Mouse (Mus musculus): ENCODE data around the gene Prm2.
"Not testable (repeated sequence)": the region's sequence is repeated elsewhere in the genome, so short reads cannot be mapped to it uniquely, and the experiment has no call there.

Gene Prm2

GRCm38 (mm10) chr16:10810376-10810775 is 14.4 kb upstream of the Prm2 start:
- no peak for DNase-seq (ENCODE audit: low spot score)

GRCm38 (mm10) chr16:10805789-10806527 is 10.0 kb upstream of the Prm2 start, which contains the start of gene Prm1:
TSS of gene Prm1 (minus strand) at chr16:10805839.
- DNase-seq (ENCODE audit: low spot score): no peak

GRCm38 (mm10) chr16:10802420-10802819 is 6.5 kb upstream of the Prm2 start:
- DNase-seq (ENCODE audit: low spot score): not testable (repeated sequence)

- no peak for DNase-seq (ENCODE audit: low spot score)
Observed at GRCm38 (mm10) chr16:10790702-10791101, 5.2 kb downstream of the Prm2 start, which contains the start of gene Prm3. TSS of gene Prm3 (minus strand) at chr16:10790914.

GRCm38 (mm10) chr16:10788866-10789265 is 7.1 kb downstream of the Prm2 start:
- DNase-seq (ENCODE audit: low spot score): no peak

GRCm38 (mm10) chr16:10788271-10788670 is 7.7 kb downstream of the Prm2 start, which contains the start of gene Tnp2:
TSS of gene Tnp2 (minus strand) at chr16:10788660.
- DNase-seq (ENCODE audit: low spot score): no peak

GRCm38 (mm10) chr16:10787548-10788058 is 8.3 kb downstream of the Prm2 start:
- DNase-seq (ENCODE audit: low spot score): no peak

- DNase-seq (ENCODE audit: low spot score): no peak
Observed at GRCm38 (mm10) chr16:10786782-10787547, 9.0 kb downstream of the Prm2 start.

GRCm38 (mm10) chr16:10786288-10786687 is 9.6 kb downstream of the Prm2 start:
- peak; percentile 81 for DNase-seq (ENCODE audit: low spot score)

GRCm38 (mm10) chr16:10785371-10786231 is 10.3 kb downstream of the Prm2 start, which contains the start of gene Socs1:
TSS of gene Socs1 (minus strand) at chr16:10785536.
- peak; percentile 94 for DNase-seq (ENCODE audit: low spot score)

- peak; percentile 97 for DNase-seq (ENCODE audit: low spot score)
Observed at GRCm38 (mm10) chr16:10784793-10785370, 11.1 kb downstream of the Prm2 start.

GRCm38 (mm10) chr16:10783883-10784792 is 11.8 kb downstream of the Prm2 start:
- DNase-seq (ENCODE audit: low spot score): peak; percentile 69

GRCm38 (mm10) chr16:10783451-10783850 is 12.5 kb downstream of the Prm2 start:
- DNase-seq (ENCODE audit: low spot score): no peak

- DNase-seq (ENCODE audit: low spot score): no peak
Observed at GRCm38 (mm10) chr16:10783152-10783434, 12.8 kb downstream of the Prm2 start.

GRCm38 (mm10) chr16:10782377-10783151 is 13.4 kb downstream of the Prm2 start:
- DNase-seq (ENCODE audit: low spot score): no peak

- DNase-seq (ENCODE audit: low spot score): no peak
Observed at GRCm38 (mm10) chr16:10781862-10782371, 14.0 kb downstream of the Prm2 start.

- DNase-seq (ENCODE audit: low spot score): no peak
Observed at GRCm38 (mm10) chr16:10780631-10781120, 15.3 kb downstream of the Prm2 start.

- DNase-seq (ENCODE audit: low spot score): no peak
Observed at GRCm38 (mm10) chr16:10777579-10778160, 18.3 kb downstream of the Prm2 start.

- DNase-seq (ENCODE audit: low spot score): no peak
Observed at GRCm38 (mm10) chr16:10776322-10776721, 19.6 kb downstream of the Prm2 start.

All from testis, postnatal 10 days (tissue).